Mouse (Mus musculus) 416B (cell line): ENCODE measurements at regions not wholly inside any gene's neighbourhood (a gene's known extent, or its start where the extent isn't known, plus 50 kb on each side); places are given as distances from the start of the nearest gene placed in this dataset.
A peak's percentile ranks its signal among the peaks of the same experiment; 100 is the strongest.

ENCODE experiments used
- DNase-seq: peaks from one replicate; pipeline ENCODE4 v3.0.0; 2011; ENCODE audit warnings: low read depth

DNA sequence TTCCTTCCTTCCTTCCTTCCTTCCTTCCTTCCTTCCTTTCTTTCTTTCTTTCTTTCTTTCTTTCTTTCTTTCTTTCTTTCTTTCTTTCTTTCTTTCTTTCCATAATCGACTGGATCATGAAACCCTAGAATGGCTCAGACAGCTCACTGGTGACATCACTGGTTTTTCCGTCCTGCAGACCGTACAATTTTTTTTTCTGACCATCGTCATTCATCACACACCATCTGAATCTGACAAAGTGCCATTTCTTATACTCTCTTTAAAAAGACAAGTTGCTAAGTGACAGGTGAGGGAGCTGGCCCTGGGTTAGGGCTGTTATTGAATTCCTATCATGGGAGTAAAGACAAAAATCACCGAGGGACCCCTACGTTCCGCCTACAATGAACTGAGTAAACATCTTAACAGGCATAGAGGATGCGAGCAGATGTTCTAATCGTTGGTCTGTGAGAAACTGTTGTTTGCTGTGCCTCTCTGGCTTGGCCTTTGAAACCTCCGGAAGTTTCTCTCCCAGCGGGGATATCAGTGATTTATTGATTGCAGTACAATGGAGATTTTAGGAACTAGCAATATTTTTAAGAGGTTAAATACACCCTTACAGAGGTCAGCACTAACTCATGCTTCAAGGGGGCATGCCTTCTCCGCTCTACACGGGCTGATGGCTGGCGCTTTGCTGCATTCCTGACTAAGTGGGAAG is 192.6 kb upstream of the Gm5148 start:
- no peak for DNase-seq

DNA sequence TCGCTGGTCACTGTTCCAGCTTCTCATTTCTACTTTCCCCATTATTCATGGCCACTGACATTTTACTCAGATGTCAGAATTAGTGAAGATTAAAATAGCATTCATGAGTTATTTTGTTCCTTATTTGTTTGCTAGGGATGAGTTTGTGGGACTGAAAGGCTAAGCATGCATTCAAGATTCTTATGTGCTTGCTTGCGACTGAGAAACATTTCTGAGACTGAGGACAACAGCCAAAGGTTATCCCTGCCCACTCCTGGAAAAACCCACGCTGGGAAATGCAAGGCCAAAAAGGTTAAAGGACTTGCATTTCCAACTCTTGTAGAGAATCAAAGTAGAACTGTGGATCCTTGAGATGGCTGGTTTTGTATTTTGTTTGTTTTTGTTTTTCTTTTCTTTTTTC is 192.0 kb upstream of the Gm5148 start:
- no peak for DNase-seq

DNA sequence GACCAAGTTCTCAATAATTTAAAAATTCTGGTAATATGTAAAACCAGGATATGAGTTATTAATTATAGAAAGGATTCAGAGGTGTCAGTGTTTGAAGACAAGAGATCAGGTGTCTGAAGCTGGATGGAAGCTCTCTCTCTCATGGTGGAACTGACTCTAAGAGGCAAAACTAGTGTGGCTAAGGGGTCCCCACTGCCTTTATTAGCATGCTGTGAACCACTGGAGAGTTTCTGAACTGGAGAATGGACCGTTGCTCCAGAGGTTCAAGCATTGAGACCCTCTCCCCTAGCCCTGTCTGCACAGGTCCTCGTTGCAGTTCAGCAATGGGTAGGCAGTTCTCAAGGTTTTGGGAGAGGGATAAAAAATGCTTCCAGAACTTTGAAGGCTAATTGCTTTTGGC is 191.4 kb upstream of the Gm5148 start:
- DNase-seq: no peak

- DNase-seq: no peak
These were observed 189.8 kb upstream of the Gm5148 start for GRCm38 (mm10) chr3:37914136-37914535.

GRCm38 (mm10) chr3:37909821-37910220 is 185.5 kb upstream of the Gm5148 start:
- no peak for DNase-seq

- DNase-seq: no peak
These were observed 184.7 kb upstream of the Gm5148 start for GRCm38 (mm10) chr3:37909008-37909407.

GRCm38 (mm10) chr3:37908456-37908855 is 184.2 kb upstream of the Gm5148 start:
- DNase-seq: no peak

DNA sequence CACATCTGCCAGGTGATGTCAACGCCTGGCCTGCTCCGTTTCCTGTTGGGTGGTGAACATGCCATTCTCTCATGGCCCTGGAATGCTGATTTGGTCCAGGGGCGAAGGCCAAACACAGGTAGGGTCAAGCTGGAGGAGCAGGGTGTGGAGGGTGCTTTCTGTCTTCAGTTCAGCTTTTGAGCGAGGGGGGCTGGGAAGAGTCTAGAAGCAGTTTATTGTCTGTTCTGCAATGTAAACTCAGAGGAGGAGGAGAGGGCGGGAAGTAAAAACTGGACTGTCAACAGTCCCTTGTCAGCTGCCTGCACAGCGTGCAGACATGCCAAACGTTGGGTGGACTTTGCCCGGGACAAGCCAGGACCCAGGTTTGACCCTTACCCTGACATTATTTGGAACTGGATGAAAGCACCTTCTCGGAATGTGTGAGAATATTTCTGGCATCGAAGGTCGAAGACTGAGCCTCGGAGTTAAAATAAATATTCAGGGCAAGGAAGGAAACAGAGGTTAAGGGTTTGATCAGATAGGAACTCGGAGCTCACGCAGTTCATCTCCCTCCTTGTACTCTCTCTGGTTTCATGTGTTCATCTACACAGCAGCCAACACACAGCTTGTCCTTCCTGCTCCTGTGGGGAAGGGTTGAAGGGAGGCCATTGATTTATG is 183.3 kb upstream of the Gm5148 start:
- DNase-seq: peak; percentile 13

- DNase-seq: no peak
These were observed 182.5 kb upstream of the Gm5148 start for GRCm38 (mm10) chr3:37906806-37907251.

GRCm38 (mm10) chr3:37904188-37904587 is 179.9 kb upstream of the Gm5148 start:
- no peak for DNase-seq

- no peak for DNase-seq
These were observed 179.2 kb upstream of the Gm5148 start for GRCm38 (mm10) chr3:37903482-37903881.

DNA sequence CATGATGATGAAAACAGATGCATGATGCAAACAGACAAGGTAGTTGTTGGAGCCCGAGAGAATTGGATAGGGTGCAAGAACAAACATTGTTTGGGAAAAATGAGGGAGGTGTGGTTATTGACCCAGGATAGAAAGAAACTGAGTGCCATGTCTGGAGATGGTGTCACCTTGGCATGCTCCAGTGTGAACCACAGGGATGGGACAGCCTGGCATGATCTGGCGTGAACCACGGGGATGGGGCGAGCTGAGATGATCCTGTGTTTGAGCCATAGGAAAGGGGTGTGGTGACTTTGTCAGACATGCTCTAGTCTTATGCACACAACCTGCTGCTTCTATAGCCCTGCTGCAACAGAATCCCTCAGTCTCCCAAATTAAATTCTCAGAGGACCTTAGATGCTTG is 178.7 kb upstream of the Gm5148 start:
- no peak for DNase-seq

DNA sequence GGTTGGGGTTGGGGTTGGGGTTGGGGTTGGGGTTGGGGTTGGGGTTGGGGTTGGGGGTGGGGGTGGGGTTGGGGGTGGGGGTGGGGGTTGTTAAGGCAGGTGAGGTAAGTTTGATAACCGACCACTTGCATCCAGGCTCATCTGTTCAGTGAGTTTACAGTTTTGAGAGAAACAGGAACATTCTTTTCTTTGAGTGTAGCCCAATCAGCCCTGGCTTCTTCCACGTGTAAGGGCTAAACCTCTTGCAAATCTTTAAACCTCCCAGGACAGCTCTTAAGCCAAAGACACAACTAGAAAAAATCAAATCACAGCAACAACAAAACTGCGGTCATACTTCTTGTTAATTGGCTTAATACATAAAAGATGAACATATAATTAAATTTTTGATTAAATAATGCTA is 173.1 kb upstream of the Gm5148 start:
- DNase-seq: no peak

DNA sequence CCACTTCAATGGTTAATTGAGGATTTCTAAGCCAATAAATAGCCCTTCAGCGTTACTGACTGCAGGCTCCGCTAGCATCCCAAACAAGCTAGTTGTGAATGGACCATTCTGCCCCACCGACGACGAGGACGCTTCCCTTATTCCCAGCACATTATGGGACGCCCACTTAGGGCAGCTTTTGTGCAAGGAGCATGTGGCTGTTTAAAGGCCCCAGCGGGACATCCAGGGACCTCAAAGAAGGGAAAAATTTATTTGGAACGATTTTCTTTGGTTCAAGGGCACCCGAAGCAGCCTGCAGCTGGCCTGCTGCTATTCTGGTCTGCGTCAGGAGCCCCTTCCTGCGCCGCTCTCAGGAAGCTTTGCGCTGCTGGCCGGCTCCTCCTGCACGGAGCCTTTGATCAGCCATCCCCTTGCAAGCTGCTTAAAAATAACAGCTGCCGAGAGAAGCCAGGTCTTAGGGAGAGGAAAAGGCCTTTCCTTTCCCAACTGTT is 172.6 kb upstream of the Gm5148 start:
- no peak for DNase-seq

GRCm38 (mm10) chr3:37894599-37894998 is 170.3 kb upstream of the Gm5148 start:
- DNase-seq: no peak

DNA sequence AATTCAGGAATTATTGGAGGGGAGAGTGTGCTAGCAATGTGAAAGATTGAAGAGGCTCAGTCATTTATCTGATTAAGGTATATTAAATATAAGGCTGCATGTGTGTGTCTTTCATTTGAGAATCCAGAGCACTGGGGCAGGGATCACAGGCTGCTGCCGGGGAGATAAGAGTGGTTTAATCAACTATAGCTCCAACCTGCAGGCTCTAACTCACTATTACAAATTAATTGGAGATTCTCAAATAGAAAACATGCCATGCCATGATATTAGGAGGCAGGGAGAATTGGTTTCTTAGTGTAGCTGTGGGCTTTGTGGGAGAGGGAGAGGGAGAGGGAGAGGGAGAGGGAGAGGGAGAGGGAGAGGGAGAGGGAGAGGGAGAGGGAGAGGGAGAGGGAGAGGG is 165.9 kb upstream of the Gm5148 start:
- DNase-seq: no peak

- DNase-seq: no peak
These were observed 164.2 kb upstream of the Gm5148 start for GRCm38 (mm10) chr3:37888455-37888854.

DNA sequence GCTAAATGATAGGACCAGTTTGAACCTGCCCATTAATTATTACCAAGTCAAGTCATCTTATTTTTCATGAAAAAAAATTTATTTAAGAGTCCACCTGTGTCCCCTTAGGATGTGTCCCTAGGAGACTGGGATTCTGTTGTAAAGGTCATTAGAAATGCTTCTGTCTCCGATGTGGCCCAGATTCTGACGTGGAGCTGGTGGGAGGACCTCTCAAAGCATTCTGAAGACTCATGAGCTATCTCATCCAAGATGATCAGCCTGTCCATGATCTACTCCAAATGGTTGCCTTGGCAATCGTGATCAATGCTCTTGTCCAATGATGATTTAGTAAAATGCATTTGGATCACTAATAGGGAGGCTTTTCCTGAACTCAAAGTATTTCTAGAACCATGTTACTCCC is 163.4 kb upstream of the Gm5148 start:
- no peak for DNase-seq

DNA sequence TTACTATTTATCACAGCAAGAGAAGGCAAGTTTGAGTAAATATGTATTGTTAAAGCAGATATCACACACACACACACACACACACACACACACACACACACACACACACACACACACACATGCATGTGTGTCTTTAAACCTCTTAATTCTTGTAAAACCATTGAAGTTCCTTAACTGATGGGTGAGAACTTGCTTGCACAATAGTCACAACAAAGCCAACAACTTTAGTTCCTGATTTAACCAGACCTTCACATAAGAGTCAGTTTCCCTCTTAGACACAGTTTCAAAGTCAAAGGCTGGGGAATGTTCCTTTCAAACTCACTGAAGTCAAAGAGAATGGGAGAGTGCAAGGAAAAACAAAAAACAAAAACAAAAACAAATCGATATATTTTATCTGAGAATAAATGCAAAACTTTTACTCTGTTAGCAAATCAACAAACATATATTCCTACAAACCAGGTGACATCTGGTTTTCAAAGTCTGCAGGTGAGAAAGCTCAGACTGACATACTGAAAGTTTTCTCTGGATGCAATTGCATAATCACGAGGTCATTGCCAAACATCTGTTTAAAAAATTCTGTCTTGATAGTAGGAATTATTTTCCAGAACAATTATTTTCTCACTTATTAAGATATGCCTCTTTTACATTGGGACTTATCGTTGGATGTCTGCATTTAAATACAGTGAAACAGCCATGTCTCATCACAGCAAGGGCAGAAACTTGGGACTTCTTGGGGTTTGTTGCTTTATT is 162.6 kb upstream of the Gm5148 start:
- no peak for DNase-seq

DNA sequence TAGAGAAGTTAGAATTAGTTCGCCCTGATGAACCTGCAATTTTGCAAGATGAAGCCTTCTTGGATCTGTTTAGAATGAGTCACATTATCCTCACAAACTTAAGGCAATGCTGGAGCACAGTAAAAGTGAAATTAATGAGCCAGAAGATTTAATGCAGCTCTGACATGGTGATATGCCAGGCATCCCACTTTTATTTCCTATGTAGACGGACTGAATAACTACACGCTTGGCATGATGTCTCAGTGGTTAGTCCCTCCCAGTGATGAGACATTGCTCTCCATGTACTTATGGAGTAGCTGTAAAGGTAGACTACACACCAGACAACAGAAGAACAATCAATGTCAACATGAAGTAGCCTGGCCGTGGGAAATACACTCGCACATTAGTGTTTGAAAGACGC is 161.5 kb upstream of the Gm5148 start:
- no peak for DNase-seq

DNA sequence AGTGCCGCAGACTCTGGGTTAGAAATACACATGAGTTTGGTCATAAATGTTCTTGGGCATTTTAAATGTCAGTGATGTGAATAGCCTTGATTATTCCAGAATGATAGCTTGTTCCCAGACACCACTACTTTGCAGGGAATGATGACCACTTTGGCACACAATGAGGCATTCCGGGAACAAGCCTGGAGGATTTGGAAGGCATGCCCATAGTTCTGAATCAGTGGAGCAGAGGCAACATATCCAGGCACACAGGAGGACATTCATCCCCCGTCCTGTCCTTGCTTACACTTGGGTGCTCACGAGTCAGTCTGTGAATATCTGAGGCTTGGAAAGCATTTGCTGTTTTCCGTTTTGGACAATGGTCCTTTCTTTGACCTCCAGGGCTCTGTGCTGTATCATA is 158.1 kb upstream of the Gm5148 start:
- no peak for DNase-seq

- no peak for DNase-seq
These were observed 156.7 kb upstream of the Gm5148 start for GRCm38 (mm10) chr3:37881016-37881415.

- no peak for DNase-seq
These were observed 154.8 kb upstream of the Gm5148 start for GRCm38 (mm10) chr3:37879056-37879455.
